Mouse (Mus musculus): ENCODE results near the gene Lamc1. TPM values are rescaled to one million over a fixed set of nuclear protein-coding genes. Genes with fewer than 3 reads are reported as not detected.

Lamc1 gene
- polyA plus RNA-seq, 1 experiment from 2014 or later = 31.9 TPM

DNA sequence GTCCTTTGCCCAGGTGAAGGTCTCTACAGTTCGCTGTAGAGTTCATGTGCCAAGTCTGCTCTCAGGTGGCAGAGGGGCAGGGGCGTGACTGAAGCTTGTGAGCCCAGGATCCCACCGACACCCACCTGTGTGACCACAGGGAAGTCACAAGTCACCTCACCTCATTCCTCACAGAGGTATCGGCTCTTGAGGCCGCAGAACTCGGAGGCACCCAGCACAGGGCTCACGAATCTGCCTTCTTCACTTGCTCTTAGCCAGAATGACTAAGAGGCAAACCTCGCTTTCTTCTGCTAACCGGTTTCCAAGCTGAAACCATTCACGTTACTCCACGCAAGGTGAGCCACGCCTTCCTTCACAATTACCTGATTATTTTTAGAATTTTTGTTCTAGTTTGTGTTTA is 11.2 kb downstream of the Lamc1 start:
- Histone ChIP-seq H3K4me1 (replicated peaks; ENCODE audit: control insufficient read depth, insufficient read depth, low read length) (peaks cover 22% of the 10 kb centered on the region), H3K9ac (ENCODE audit: low read depth, low read length) (no peak overlapping the region), H3K4me3 (ENCODE audit: low read depth, low read length) (no peak overlapping the region), H3K27ac (ENCODE audit: low read depth, low read length) (no peak overlapping the region), H3K36me3 (ENCODE audit: control insufficient read depth, insufficient read depth, low read length) (no peaks in the 10 kb centered on the region), H3K27me3 (replicated peaks; ENCODE audit: control insufficient read depth, insufficient read depth, low read length) (no peaks in the 10 kb centered on the region), H3K4me2 (no peak overlapping the region), H3K9me3 (ENCODE audit: control insufficient read depth, low read length) (no peaks in the 10 kb centered on the region)
- no peak for ATAC-seq (replicated peaks; ENCODE audit: low FRiP score)
- no peak for DNase-seq (ENCODE audit: low spot score)
- WGBS = 70% methylated on average over 12 of the region's 12 CpGs

DNA sequence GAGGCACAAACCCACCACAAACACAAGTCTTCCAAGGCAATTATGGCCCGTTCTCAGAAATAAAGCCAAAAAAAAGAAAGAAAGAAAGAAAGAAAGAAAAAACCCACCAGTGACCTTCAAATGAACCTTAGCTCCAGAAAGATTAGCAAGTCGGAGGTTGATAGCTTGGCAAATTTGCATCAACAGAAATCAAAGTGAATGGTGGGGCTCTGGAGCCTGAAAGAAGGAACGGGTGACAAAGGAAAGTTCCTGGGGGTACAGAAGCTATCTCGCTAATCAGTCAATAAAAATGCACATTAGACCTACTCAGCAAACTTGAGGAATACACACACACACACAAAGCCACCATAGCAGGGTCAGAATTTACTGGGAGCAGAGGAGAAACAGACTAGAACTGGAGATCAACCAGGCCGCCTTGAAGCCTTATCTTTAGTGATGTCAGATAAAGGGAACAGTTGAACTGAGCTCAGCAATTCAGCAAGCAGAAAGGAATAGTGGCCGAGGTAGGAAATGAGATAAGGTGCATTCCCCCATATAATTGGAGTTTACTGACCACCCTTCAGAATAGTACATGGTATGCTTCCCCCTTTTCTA is 11.9 kb downstream of the Lamc1 start:
- Histone ChIP-seq H3K4me2 (0 out of 2 replicates have a peak overlapping the region, but pooled peaks have one; percentile 5), H3K4me3 (ENCODE audit: low read depth, low read length) (no peak overlapping the region), H3K9me3 (ENCODE audit: control insufficient read depth, low read length) (no peaks in the 10 kb centered on the region), H3K27me3 (replicated peaks; ENCODE audit: control insufficient read depth, insufficient read depth, low read length) (no peaks in the 10 kb centered on the region), H3K27ac (ENCODE audit: low read depth, low read length) (no peak overlapping the region), H3K9ac (ENCODE audit: low read depth, low read length) (no peak overlapping the region), H3K4me1 (replicated peaks; ENCODE audit: control insufficient read depth, insufficient read depth, low read length) (peaks cover 22% of the 10 kb centered on the region), H3K36me3 (ENCODE audit: control insufficient read depth, insufficient read depth, low read length) (no peaks in the 10 kb centered on the region)
- no peak for ATAC-seq (replicated peaks; ENCODE audit: low FRiP score)
- peak; percentile 31 for DNase-seq (ENCODE audit: low spot score)
- WGBS = 18% methylated on average over 6 of the region's 6 CpGs

DNA sequence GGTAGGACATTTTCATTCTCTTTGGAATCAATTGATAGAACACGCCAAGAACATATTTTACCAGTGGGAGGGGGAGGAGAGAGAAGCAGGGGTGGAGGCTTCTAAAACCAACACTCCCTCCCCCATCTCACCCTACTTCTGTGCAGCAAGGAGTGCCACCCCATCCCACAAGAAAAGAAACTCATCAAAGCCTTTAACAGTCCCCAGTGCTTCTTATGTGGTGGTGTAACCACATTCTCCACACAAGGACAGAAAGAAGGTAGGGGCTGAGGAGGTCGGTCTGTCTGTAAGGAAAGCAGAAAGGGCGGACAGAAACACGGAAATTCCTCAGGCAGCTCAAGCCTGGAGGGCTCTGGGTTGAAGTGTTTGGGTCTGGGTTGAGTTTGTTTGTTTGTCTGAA is 12.5 kb downstream of the Lamc1 start:
- H3K27me3 ChIP-seq (replicated peaks; ENCODE audit: control insufficient read depth, insufficient read depth, low read length) = no peaks in the 10 kb centered on the region
- H3K36me3 ChIP-seq (ENCODE audit: control insufficient read depth, insufficient read depth, low read length) = no peaks in the 10 kb centered on the region
- no peak overlapping the region for H3K27ac ChIP-seq (ENCODE audit: low read depth, low read length)
- DNase-seq (ENCODE audit: low spot score) = no peak
- H3K9me3 ChIP-seq (ENCODE audit: control insufficient read depth, low read length) = no peaks in the 10 kb centered on the region
- H3K4me3 ChIP-seq (ENCODE audit: low read depth, low read length) = no peak overlapping the region
- peaks cover 22% of the 10 kb centered on the region for H3K4me1 ChIP-seq (replicated peaks; ENCODE audit: control insufficient read depth, insufficient read depth, low read length)
- no peak overlapping the region for H3K4me2 ChIP-seq
- H3K9ac ChIP-seq (ENCODE audit: low read depth, low read length) = no peak overlapping the region
- ATAC-seq (replicated peaks; ENCODE audit: low FRiP score) = no peak
- 43% methylated on average over 4 of the region's 4 CpGs for WGBS

DNA sequence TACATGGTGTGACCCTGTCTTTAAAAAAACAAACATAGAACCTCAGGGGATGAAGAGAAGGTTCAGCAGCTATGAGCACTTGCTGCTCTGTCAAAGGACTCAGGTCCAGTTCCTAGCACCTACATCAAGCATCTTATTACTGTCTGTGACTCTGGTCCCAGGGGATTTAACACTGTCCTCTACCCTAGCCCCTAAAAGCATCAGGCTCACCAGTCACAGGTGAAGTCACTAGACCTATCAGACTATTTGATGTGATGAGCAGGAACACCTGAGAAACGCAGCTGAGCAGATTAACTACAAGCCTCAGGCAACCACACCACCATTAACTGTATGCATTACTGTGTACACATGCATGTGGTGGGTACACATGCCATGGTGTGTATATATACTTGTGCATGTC is 13.8 kb downstream of the Lamc1 start:
- Histone ChIP-seq H3K9ac (ENCODE audit: low read depth, low read length) (no peak overlapping the region), H3K4me3 (ENCODE audit: low read depth, low read length) (no peak overlapping the region), H3K4me1 (replicated peaks; ENCODE audit: control insufficient read depth, insufficient read depth, low read length) (peaks cover 22% of the 10 kb centered on the region), H3K27ac (ENCODE audit: low read depth, low read length) (no peak overlapping the region), H3K27me3 (replicated peaks; ENCODE audit: control insufficient read depth, insufficient read depth, low read length) (no peaks in the 10 kb centered on the region), H3K36me3 (ENCODE audit: control insufficient read depth, insufficient read depth, low read length) (no peaks in the 10 kb centered on the region), H3K9me3 (ENCODE audit: control insufficient read depth, low read length) (no peaks in the 10 kb centered on the region), H3K4me2 (no peak overlapping the region)
- 81% methylated on average over 1 of the region's 1 CpGs for WGBS
- ATAC-seq (replicated peaks; ENCODE audit: low FRiP score) = no peak
- peak; percentile 20 for DNase-seq (ENCODE audit: low spot score)

DNA sequence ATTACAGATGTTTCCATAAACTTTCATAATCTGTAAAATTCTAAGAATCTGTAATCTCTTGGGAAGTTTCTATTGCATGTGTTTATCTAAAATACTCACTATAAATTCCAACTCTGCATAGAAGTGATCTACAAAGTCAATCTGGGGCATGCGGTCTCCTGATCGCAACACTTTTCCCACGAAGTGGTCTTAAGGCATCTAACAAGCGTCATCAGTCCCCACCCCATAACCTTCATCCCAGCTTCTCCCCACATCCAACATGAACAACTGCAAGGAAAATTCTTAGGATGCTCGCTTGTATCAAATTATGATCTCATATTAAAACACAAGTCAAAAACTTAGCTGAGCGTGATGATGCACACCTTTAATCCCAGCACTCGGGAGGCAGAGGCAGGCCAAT is 14.3 kb downstream of the Lamc1 start:
- H3K9me3 ChIP-seq (ENCODE audit: control insufficient read depth, low read length) = no peaks in the 10 kb centered on the region
- no peaks in the 10 kb centered on the region for H3K27me3 ChIP-seq (replicated peaks; ENCODE audit: control insufficient read depth, insufficient read depth, low read length)
- H3K4me2 ChIP-seq = no peak overlapping the region
- H3K4me1 ChIP-seq (replicated peaks; ENCODE audit: control insufficient read depth, insufficient read depth, low read length) = peaks cover 22% of the 10 kb centered on the region
- WGBS = 87% methylated on average over 7 of the region's 7 CpGs
- no peaks in the 10 kb centered on the region for H3K36me3 ChIP-seq (ENCODE audit: control insufficient read depth, insufficient read depth, low read length)
- H3K27ac ChIP-seq (ENCODE audit: low read depth, low read length) = no peak overlapping the region
- DNase-seq (ENCODE audit: low spot score) (no peak), ATAC-seq (replicated peaks; ENCODE audit: low FRiP score) (no peak)
- no peak overlapping the region for H3K4me3 ChIP-seq (ENCODE audit: low read depth, low read length)
- H3K9ac ChIP-seq (ENCODE audit: low read depth, low read length) = no peak overlapping the region

DNA sequence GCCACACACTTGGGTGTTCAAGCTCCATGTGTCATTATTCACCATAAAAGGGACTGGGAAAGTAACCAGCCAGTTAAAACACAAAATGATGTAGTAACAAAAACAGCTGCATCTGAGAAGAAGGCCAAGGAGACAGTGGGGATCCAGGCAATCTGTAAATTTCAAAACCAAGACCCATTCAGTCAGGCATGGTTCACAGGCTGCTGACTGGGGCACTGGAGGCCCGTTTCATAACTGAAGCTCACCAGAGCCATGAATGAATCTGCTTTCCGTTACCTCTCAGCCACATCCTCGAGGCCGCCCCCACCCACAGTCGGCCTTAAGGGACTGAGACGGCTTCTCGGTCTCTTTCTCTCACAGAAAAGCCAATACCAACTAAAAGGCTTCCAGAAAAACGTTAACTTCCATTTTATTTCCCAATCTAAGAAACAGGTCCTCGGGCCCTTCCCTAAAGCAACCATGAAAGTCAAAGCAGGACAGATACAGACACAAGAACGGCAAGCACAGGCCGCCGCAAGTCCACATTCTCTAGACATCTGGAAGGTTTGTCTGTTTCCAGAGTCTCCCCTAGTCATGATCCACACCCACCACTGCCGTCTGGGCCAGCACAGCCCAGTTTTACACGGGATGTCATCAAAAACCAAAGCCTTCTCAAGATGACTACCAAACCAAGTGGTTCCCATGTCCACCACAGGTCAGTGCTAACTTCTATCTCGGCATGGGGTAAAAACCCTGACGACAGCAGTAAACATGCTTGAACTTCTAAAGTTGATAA is 14.9 kb downstream of the Lamc1 start:
- no peaks in the 10 kb centered on the region for H3K9me3 ChIP-seq (ENCODE audit: control insufficient read depth, low read length)
- H3K4me1 ChIP-seq (replicated peaks; ENCODE audit: control insufficient read depth, insufficient read depth, low read length) = peaks cover 22% of the 10 kb centered on the region
- no peak overlapping the region for H3K9ac ChIP-seq (ENCODE audit: low read depth, low read length)
- 69% methylated on average over 16 of the region's 16 CpGs for whole genome bisulfite sequencing
- ATAC-seq (replicated peaks; ENCODE audit: low FRiP score) (no peak), DNase-seq (ENCODE audit: low spot score) (no peak)
- no peak overlapping the region for H3K4me2 ChIP-seq
- no peak overlapping the region for H3K4me3 ChIP-seq (ENCODE audit: low read depth, low read length)
- H3K27ac ChIP-seq (ENCODE audit: low read depth, low read length) = no peak overlapping the region
- no peaks in the 10 kb centered on the region for H3K36me3 ChIP-seq (ENCODE audit: control insufficient read depth, insufficient read depth, low read length)
- H3K27me3 ChIP-seq (replicated peaks; ENCODE audit: control insufficient read depth, insufficient read depth, low read length) = no peaks in the 10 kb centered on the region

DNA sequence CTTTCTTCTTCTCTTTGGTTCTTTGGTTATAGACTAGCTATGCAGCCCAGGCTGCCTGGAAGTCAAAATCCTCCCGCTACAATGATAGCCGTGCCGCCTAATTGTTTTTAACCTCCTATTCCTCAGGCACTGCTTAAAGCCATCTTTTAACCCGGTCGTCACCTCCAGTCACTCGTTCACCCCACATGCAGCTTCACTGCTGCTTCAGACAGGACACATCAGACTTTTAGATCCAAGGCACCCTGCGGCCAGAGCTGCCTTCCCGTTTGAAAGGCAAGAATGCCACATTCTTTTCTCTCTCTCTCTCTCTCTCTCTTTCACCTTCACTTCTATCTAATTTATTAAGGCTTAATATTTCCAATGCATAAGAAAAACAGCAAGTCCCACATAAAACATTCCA is 15.6 kb downstream of the Lamc1 start:
- H3K36me3 ChIP-seq (ENCODE audit: control insufficient read depth, insufficient read depth, low read length) = no peaks in the 10 kb centered on the region
- no peak for ATAC-seq (replicated peaks; ENCODE audit: low FRiP score)
- peaks cover 18% of the 10 kb centered on the region for H3K4me1 ChIP-seq (replicated peaks; ENCODE audit: control insufficient read depth, insufficient read depth, low read length)
- no peaks in the 10 kb centered on the region for H3K9me3 ChIP-seq (ENCODE audit: control insufficient read depth, low read length)
- 78% methylated on average over 8 of the region's 8 CpGs for WGBS
- no peaks in the 10 kb centered on the region for H3K27me3 ChIP-seq (replicated peaks; ENCODE audit: control insufficient read depth, insufficient read depth, low read length)
- no peak overlapping the region for H3K9ac ChIP-seq (ENCODE audit: low read depth, low read length)
- H3K27ac ChIP-seq (ENCODE audit: low read depth, low read length) = no peak overlapping the region
- DNase-seq (ENCODE audit: low spot score) = no peak
- no peak overlapping the region for H3K4me2 ChIP-seq
- H3K4me3 ChIP-seq (ENCODE audit: low read depth, low read length) = no peak overlapping the region

DNA sequence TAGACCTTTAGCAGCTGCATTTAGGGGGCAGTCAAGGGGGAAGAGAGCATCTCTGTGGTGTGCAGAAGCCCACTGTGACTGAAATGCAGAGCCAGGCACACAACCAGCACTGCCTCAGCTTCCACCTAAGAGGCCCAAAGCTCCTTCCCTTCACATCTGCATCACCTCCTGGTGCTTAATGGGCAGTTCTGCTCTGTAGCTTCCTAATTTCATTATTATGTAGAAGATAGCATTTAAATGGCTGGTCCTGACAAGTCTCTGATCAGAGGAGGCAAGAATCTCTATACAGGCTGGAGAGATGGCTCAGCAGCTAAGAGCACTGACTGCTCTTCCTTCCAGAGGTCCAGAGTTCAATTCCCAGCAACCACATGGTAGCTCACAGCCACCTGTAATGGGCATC is 16.3 kb downstream of the Lamc1 start:
- H3K4me3 ChIP-seq (ENCODE audit: low read depth, low read length) = no peak overlapping the region
- H3K9ac ChIP-seq (ENCODE audit: low read depth, low read length) = no peak overlapping the region
- H3K27me3 ChIP-seq (replicated peaks; ENCODE audit: control insufficient read depth, insufficient read depth, low read length) = no peaks in the 10 kb centered on the region
- DNase-seq (ENCODE audit: low spot score) (no peak), ATAC-seq (replicated peaks; ENCODE audit: low FRiP score) (no peak)
- peaks cover 16% of the 10 kb centered on the region for H3K4me1 ChIP-seq (replicated peaks; ENCODE audit: control insufficient read depth, insufficient read depth, low read length)
- H3K36me3 ChIP-seq (ENCODE audit: control insufficient read depth, insufficient read depth, low read length) = no peaks in the 10 kb centered on the region
- no peak overlapping the region for H3K27ac ChIP-seq (ENCODE audit: low read depth, low read length)
- H3K9me3 ChIP-seq (ENCODE audit: control insufficient read depth, low read length) = no peaks in the 10 kb centered on the region
- H3K4me2 ChIP-seq = no peak overlapping the region

DNA sequence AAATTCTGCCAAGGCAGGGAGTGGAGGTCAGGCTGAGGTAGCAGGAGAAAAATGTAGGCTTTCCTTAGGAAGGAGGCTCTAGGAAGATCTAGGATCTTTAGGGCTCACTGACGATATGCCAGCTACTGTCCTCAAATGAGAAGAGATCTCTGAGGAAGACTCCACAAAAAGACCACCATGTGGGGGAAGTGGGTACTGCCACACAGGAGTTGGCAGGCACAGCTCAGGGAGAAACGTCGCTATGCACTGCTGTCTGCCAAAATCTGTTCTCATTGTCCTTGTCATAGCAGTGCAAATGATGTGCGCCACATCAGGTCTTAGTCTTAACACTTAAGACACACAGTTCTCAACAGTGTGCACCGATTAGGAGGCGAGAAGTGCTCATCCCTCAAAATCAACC is 17.5 kb downstream of the Lamc1 start:
- peaks cover 4% of the 10 kb centered on the region for H3K4me1 ChIP-seq (replicated peaks; ENCODE audit: control insufficient read depth, insufficient read depth, low read length)
- H3K36me3 ChIP-seq (ENCODE audit: control insufficient read depth, insufficient read depth, low read length) = no peaks in the 10 kb centered on the region
- no peak for DNase-seq (ENCODE audit: low spot score)
- H3K27me3 ChIP-seq (replicated peaks; ENCODE audit: control insufficient read depth, insufficient read depth, low read length) = no peaks in the 10 kb centered on the region
- ATAC-seq (replicated peaks; ENCODE audit: low FRiP score) = no peak
- WGBS = 92% methylated on average over 6 of the region's 6 CpGs
- no peak overlapping the region for H3K9ac ChIP-seq (ENCODE audit: low read depth, low read length)
- H3K4me3 ChIP-seq (ENCODE audit: low read depth, low read length) = no peak overlapping the region
- H3K27ac ChIP-seq (ENCODE audit: low read depth, low read length) = no peak overlapping the region
- H3K4me2 ChIP-seq = no peak overlapping the region
- no peaks in the 10 kb centered on the region for H3K9me3 ChIP-seq (ENCODE audit: control insufficient read depth, low read length)

All from liver, embryonic 11.5 days (tissue).